Mouse (Mus musculus) MEL (cell line): ENCODE measurements around the gene Zyx. TPM values are rescaled to one million over a fixed set of nuclear protein-coding genes. Genes with fewer than 3 reads are reported as not detected.

Experiments
- DNase-seq: peaks from one replicate; pipeline ENCODE4 v3.0.0; 2011; ENCODE audit warnings: low read depth, low spot score
- H3K27ac ChIP-seq: 2 replicates; pipeline ENCODE4 v1.5.1; 2012; ENCODE audit warnings: low read depth, mild to moderate bottlenecking, control low read depth, low read length, moderate library complexity; ENCODE audit not compliant: control insufficient read depth
- H3K27me3 ChIP-seq, 2 experiments: fragments of 150-350 bp in 1 of 2; sonication (generic) in 1 of 2; 2 replicates each; pipeline ENCODE4 v1.6.1; 2012; ENCODE audit warnings: low read length in 2 of 2, mild to moderate bottlenecking in 2 of 2, improper control_type of control experiment in 1 of 2, moderate library complexity in 1 of 2; ENCODE audit not compliant: insufficient read depth in 2 of 2, control insufficient read depth in 1 of 2
- H3K36me3 ChIP-seq, 2 experiments: 2 replicates each; pipeline ENCODE4 v1.6.1; 2012 to 2014; ENCODE audit warnings: low read length in 2 of 2, improper control_type of control experiment in 1 of 2, inconsistent platforms in 1 of 2, mild to moderate bottlenecking in 1 of 2; ENCODE audit not compliant: insufficient read depth in 2 of 2, control insufficient read depth in 1 of 2
- H3K4me1 ChIP-seq, 2 experiments: fragments of 150-350 bp in 1 of 2; sonication (generic) in 1 of 2; 2 replicates each; pipeline ENCODE4 v1.6.1; 2012; ENCODE audit warnings: low read length in 2 of 2, improper control_type of control experiment in 1 of 2, mild to moderate bottlenecking in 1 of 2; ENCODE audit not compliant: insufficient read depth in 2 of 2, control insufficient read depth in 1 of 2
- H3K4me3 ChIP-seq, 2 experiments: fragments of 150-350 bp in 1 of 2; sonication (generic) in 1 of 2; 2 replicates each; pipeline ENCODE4 v1.5.1; 2012; ENCODE audit warnings: low read depth in 2 of 2, low read length in 2 of 2, mild to moderate bottlenecking in 2 of 2, moderate library complexity in 2 of 2, control low read depth in 1 of 2, improper control_type of control experiment in 1 of 2; ENCODE audit not compliant: control insufficient read depth in 1 of 2, insufficient read depth in 1 of 2
- H3K79me2 ChIP-seq: 2 replicates; pipeline ENCODE4 v1.6.1; 2012; ENCODE audit warnings: mild to moderate bottlenecking, low read length, moderate library complexity; ENCODE audit not compliant: control insufficient read depth, poor library complexity, insufficient read depth
- H3K9ac ChIP-seq: 2 replicates; pipeline ENCODE4 v1.6.1; 2012; ENCODE audit warnings: low read depth, mild to moderate bottlenecking, control low read depth, low read length, moderate library complexity; ENCODE audit not compliant: control insufficient read depth, poor library complexity, severe bottlenecking
- H3K9me3 ChIP-seq: fragments of 150-350 bp; sonication (generic); replicated peaks from 2 replicates; pipeline ENCODE4 v1.6.1; 2012; ENCODE audit warnings: mild to moderate bottlenecking, low read length, improper control_type of control experiment, moderate library complexity; ENCODE audit not compliant: insufficient read depth
- CHD2 ChIP-seq: IDR thresholded peaks from 2 replicates; pipeline ENCODE4 v1.6.1; 2011; ENCODE audit warnings: low read length, improper control_type of control experiment
- E2F4 ChIP-seq: IDR thresholded peaks from 2 replicates; pipeline ENCODE4 v1.6.1; 2011; ENCODE audit warnings: low read depth, low read length, improper control_type of control experiment, borderline replicate concordance
- HCFC1 ChIP-seq: IDR thresholded peaks from 2 replicates; pipeline ENCODE4 v1.6.1; 2012; ENCODE audit warnings: low read depth, mild to moderate bottlenecking, inconsistent platforms, low read length, improper control_type of control experiment, moderate library complexity
- JUND ChIP-seq: IDR thresholded peaks from 2 replicates; pipeline ENCODE4 v1.6.1; 2011; ENCODE audit warnings: low read depth, mild to moderate bottlenecking, improper control_type of control experiment, low read length
- MAX ChIP-seq: IDR thresholded peaks from 2 replicates; pipeline ENCODE4 v1.6.1; 2011; ENCODE audit warnings: low read length, improper control_type of control experiment
- MAZ ChIP-seq: IDR thresholded peaks from 2 replicates; pipeline ENCODE4 v1.6.1; 2012; ENCODE audit warnings: low read depth, mild to moderate bottlenecking, inconsistent platforms, low read length, improper control_type of control experiment
- MEF2A ChIP-seq: IDR thresholded peaks from 2 replicates; pipeline ENCODE4 v1.6.1; 2014; ENCODE audit warnings: low read depth, mild to moderate bottlenecking, inconsistent platforms, low read length, improper control_type of control experiment; ENCODE audit not compliant: poor library complexity, insufficient replicate concordance, severe bottlenecking; ENCODE audit errors: extremely low read depth
- MXI1 ChIP-seq: IDR thresholded peaks from 2 replicates; pipeline ENCODE4 v1.6.1; 2011; ENCODE audit warnings: mild to moderate bottlenecking, low read depth, low read length, improper control_type of control experiment
- NELFE ChIP-seq: IDR thresholded peaks from 2 replicates; pipeline ENCODE4 v1.6.1; 2011; ENCODE audit warnings: low read depth, low read length, improper control_type of control experiment
- POLR2A ChIP-seq, 2 experiments: IDR thresholded peaks; 2 replicates each; pipeline ENCODE4 v1.6.1; 2011 to 2012; ENCODE audit warnings: low read length in 2 of 2, mild to moderate bottlenecking in 2 of 2, control low read depth in 1 of 2, improper control_type of control experiment in 1 of 2, low read depth in 1 of 2, moderate library complexity in 1 of 2; ENCODE audit not compliant: control insufficient read depth in 1 of 2, insufficient read depth in 1 of 2, poor library complexity in 1 of 2
- POLR2AphosphoS2 ChIP-seq: IDR thresholded peaks from 2 replicates; pipeline ENCODE4 v1.6.1; 2011; ENCODE audit warnings: low read length, improper control_type of control experiment
- RAD21 ChIP-seq: IDR thresholded peaks from 2 replicates; pipeline ENCODE4 v1.6.1; 2011; ENCODE audit warnings: mild to moderate bottlenecking, low read depth, low read length, improper control_type of control experiment
- SMC3 ChIP-seq: IDR thresholded peaks from 2 replicates; pipeline ENCODE4 v1.6.1; 2011; ENCODE audit warnings: low read depth, low read length, improper control_type of control experiment
- TCF12 ChIP-seq: IDR thresholded peaks from 2 replicates; pipeline ENCODE4 v1.6.1; 2014; ENCODE audit warnings: low read depth, mild to moderate bottlenecking, inconsistent platforms, low read length, improper control_type of control experiment, moderate library complexity
- UBTF ChIP-seq: IDR thresholded peaks from 2 replicates; pipeline ENCODE4 v1.6.1; 2012; ENCODE audit warnings: low read depth, mild to moderate bottlenecking, inconsistent platforms, low read length, improper control_type of control experiment, moderate library complexity, borderline replicate concordance; ENCODE audit not compliant: insufficient read depth
- USF2 ChIP-seq, 2 experiments: IDR thresholded peaks; 2 replicates each; pipeline ENCODE4 v1.6.1; 2011 to 2012; ENCODE audit warnings: improper control_type of control experiment in 2 of 2, low read length in 2 of 2, borderline replicate concordance in 1 of 2, inconsistent platforms in 1 of 2, low read depth in 1 of 2, mild to moderate bottlenecking in 1 of 2; ENCODE audit not compliant: insufficient read depth in 1 of 2
- ZC3H11A ChIP-seq: IDR thresholded peaks from 2 replicates; pipeline ENCODE4 v1.6.1; 2012; ENCODE audit warnings: low read depth, mild to moderate bottlenecking, inconsistent platforms, low read length, improper control_type of control experiment
- ZMIZ1 ChIP-seq: IDR thresholded peaks from 2 replicates; pipeline ENCODE4 v1.6.1; 2012; ENCODE audit warnings: low read depth, mild to moderate bottlenecking, inconsistent platforms, low read length, improper control_type of control experiment, moderate library complexity
- polyA plus RNA-seq, 2 experiments: library from polyadenylated mRNA; stranded (reverse) in 1 of 2; unstranded in 1 of 2; fragments of >175 nt in 1 of 2; fragments of >200 nt in 1 of 2; gene quantifications; 2 replicates each; pipeline versions ENCODE4 v1.2.1 to v1.2.4; 2012; ENCODE audit warnings: low replicate concordance in 2 of 2, low read depth in 1 of 2; ENCODE audit not compliant: insufficient read length in 2 of 2, insufficient read depth in 1 of 2, missing spikeins in 1 of 2
- total RNA-seq: library from RNA; depleted of rRNA; stranded (reverse); fragments of 300-350 nt; gene quantifications from 2 replicates; pipeline ENCODE4 v1.2.3, GENCODE M21; 2012

The Zyx gene
- total and polyA plus RNA-seq, 3 experiments = 7.0 to 48.4 TPM; not detected in 1

DNA sequence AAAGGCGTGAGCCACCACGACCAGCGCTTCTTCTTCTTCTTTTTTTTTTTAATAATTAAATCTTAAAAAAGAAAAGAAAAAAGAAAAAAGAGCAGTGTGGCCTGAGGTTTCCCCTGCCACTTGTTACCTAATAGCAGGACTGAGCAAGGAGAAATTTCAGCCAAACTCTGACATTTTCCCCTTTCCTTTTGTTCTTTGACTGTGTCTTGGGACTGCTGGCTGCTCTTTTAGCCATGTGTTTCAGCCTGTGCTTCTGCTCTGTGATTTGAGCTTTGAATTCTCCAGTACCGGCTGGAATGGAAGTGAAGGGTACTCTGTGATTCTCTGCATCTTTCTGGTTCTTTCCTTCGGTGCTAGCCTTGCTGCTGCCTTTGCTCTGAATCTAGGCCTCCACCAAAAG lies 33.9 kb downstream of the Zyx start:
- peaks cover 4 to 13% of the 10 kb centered on the region in 2 experiments for H3K27me3 ChIP-seq
- H3K4me1 ChIP-seq = no peaks in the 10 kb centered on the region
- TF ChIP-seq TCF12 (no peak), CHD2 (no peak), ZMIZ1 (no peak), JUND (no peak), POLR2AphosphoS2 (no peak), E2F4 (no peak), MEF2A (no peak), USF2 (IDR thresholded peaks at IDR 0.05; ENCODE audit: borderline replicate concordance in 1 of 2, insufficient read depth in 1 of 2, low read depth in 1 of 2, low read length in 2 of 2) (no peak), NELFE (no peak), UBTF (no peak), RAD21 (no peak), SMC3 (no peak), MXI1 (no peak), MAX (no peak)
- no peaks in the 10 kb centered on the region for H3K9me3 ChIP-seq
- H3K27ac ChIP-seq = no peak overlapping the region
- H3K79me2 ChIP-seq = no peaks in the 10 kb centered on the region
- no peak for DNase-seq
- H3K36me3 ChIP-seq = no peaks in the 10 kb centered on the region
- no peak overlapping the region for H3K4me3 ChIP-seq
- no peak overlapping the region for H3K9ac ChIP-seq

GRCm38 (mm10) chr6:42385635-42386034 lies 36.2 kb downstream of the Zyx start:
- Histone ChIP-seq H3K4me1 (no peaks in the 10 kb centered on the region), H3K27me3 (peaks cover 14 to 17% of the 10 kb centered on the region in 2 experiments)
- no peak for TF ChIP-seq HCFC1
- no peak for TF ChIP-seq POLR2A (IDR thresholded peaks at IDR 0.05; ENCODE audit: control insufficient read depth in 1 of 2, insufficient read depth in 1 of 2, low read depth in 1 of 2, low read length in 2 of 2, poor library complexity in 1 of 2)
- no peak for TF ChIP-seq POLR2AphosphoS2
- TF ChIP-seq MAZ = no peak
- no peak for TF ChIP-seq MAX
- no peak for TF ChIP-seq RAD21
- TF ChIP-seq ZC3H11A = no peak
- TF ChIP-seq, all 39 proteins: peak for 0
- no peaks in the 10 kb centered on the region for H3K9me3 ChIP-seq
- no peak overlapping the region for H3K27ac ChIP-seq
- H3K4me3 ChIP-seq = no peak overlapping the region
- DNase-seq = no peak
- no peaks in the 10 kb centered on the region for H3K79me2 ChIP-seq
- no peak overlapping the region for H3K9ac ChIP-seq
- no peaks in the 10 kb centered on the region for H3K36me3 ChIP-seq
